Mouse (Mus musculus) small intestine, adult 2 months (tissue): ENCODE measurements around the gene Idnk. TPM values are rescaled to one million over a fixed set of nuclear protein-coding genes. Genes with fewer than 3 reads are reported as not detected.
A peak's percentile ranks its signal among the peaks of the same experiment; 100 is the strongest.

Experiments
- H3K27ac ChIP-seq: fragments of 200-500 bp; 2 replicates; pipeline ENCODE4 v1.5.1; 2012; ENCODE audit warnings: low read depth, low read length, control low read depth, inconsistent platforms; ENCODE audit not compliant: insufficient read depth
- H3K27me3 ChIP-seq: fragments of 200-500 bp; 2 replicates; pipeline ENCODE4 v1.6.1; 2012; ENCODE audit warnings: mild to moderate bottlenecking, moderate library complexity, low read length, inconsistent platforms; ENCODE audit not compliant: control insufficient read depth, insufficient read depth
- H3K36me3 ChIP-seq: fragments of 200-500 bp; 2 replicates; pipeline ENCODE4 v1.6.1; 2012; ENCODE audit warnings: mild to moderate bottlenecking, low read length, control low read depth, inconsistent platforms; ENCODE audit not compliant: control insufficient read depth, insufficient read depth
- H3K4me1 ChIP-seq: fragments of 200-500 bp; 2 replicates; pipeline ENCODE4 v1.6.1; 2012; ENCODE audit warnings: low read length, inconsistent platforms, mixed read lengths; ENCODE audit not compliant: control insufficient read depth, insufficient read depth, insufficient read length
- H3K4me3 ChIP-seq: fragments of 200-500 bp; 2 replicates; pipeline ENCODE4 v1.5.1; 2012; ENCODE audit warnings: low read depth, mild to moderate bottlenecking, control low read depth, inconsistent platforms, low read length, moderate library complexity
- CTCF ChIP-seq: fragments of 200-500 bp; IDR thresholded peaks from 2 replicates; pipeline ENCODE4 v1.5.1; 2012; ENCODE audit warnings: low read depth, mild to moderate bottlenecking, control low read depth, inconsistent platforms, low read length, moderate library complexity, mixed read lengths; ENCODE audit not compliant: insufficient replicate concordance, insufficient read length; ENCODE audit errors: extremely low read depth
- POLR2A ChIP-seq: fragments of 200-500 bp; IDR thresholded peaks from 2 replicates; pipeline ENCODE4 v1.6.1; 2012; ENCODE audit warnings: low read depth, mild to moderate bottlenecking, control low read depth, inconsistent platforms, low read length, moderate library complexity
- WGBS: fragments of 180-500 bp; shearing (Covaris S2); methylation state at CpG from one replicate; pipeline ENCODE4 v1.1.7; 2018; 5-methylcytosine and 5-hydroxymethylcytosine counted together
- polyA plus RNA-seq: library from polyadenylated mRNA; depleted of rRNA; stranded (reverse); fragments of >200 nt; gene quantifications from 2 replicates; pipeline ENCODE4 v1.2.3, GENCODE M21; 2012; rRNA removed

Gene Idnk
- polyA plus RNA-seq, 1 experiment: 18.1 TPM

DNA sequence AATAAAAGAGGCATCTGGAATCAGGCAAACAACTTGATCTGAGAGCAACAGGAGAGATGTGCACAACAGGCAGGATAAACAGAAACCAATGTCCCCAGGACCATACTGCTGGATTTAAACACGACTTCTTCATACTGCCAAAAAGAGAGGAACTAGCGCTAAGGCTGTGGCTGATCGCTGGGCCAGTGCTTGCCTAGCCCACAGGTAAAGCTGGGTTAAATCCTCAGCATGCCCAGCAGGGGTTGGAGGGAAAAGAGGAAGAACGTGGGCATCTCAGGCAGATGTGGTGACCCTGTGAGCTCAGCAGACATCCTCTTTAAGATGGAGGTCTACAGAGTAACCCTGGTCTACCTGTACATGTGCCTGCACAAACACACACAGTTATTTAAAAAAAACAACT lies 47.5 kb downstream of the Idnk start:
- 16% methylated on average over 4 of the region's 4 CpGs for WGBS
- no peak overlapping the region for H3K4me3 ChIP-seq
- H3K4me1 ChIP-seq: peaks cover 7% of the 10 kb centered on the region; the same call in 1 of the 2 replicates
- TF ChIP-seq POLR2A (no peak), CTCF (no peak)
- H3K36me3 ChIP-seq: no peaks in the 10 kb centered on the region
- no peak overlapping the region for H3K27ac ChIP-seq
- no peaks in the 10 kb centered on the region for H3K27me3 ChIP-seq

DNA sequence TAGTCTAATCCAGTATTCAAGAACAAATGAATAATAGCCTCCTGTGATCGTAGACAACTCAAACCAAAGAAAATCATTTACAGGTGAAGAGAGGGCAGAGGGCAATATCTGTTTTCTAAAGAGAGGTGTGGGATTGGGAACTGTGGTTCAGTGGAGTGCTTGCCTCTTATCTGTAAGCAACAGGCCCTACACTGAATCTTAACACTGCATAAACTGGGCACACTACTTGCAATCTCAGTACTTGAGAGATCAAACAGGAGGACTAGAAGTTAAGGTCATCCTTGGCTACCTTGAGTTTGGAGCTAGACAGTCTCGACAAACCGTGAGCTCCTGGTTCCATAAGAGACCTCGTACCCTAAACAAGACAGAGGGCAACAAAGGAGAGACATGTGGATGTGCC lies 48.6 kb downstream of the Idnk start:
- Histone ChIP-seq H3K36me3 (no peaks in the 10 kb centered on the region), H3K4me1 (peaks cover 7% of the 10 kb centered on the region; the same call in 1 of the 2 replicates), H3K27ac (no peak overlapping the region), H3K27me3 (no peaks in the 10 kb centered on the region), H3K4me3 (no peak overlapping the region)
- no peak for TF ChIP-seq POLR2A
- no peak for TF ChIP-seq CTCF
- 55% methylated on average over 4 of the region's 4 CpGs for WGBS

DNA sequence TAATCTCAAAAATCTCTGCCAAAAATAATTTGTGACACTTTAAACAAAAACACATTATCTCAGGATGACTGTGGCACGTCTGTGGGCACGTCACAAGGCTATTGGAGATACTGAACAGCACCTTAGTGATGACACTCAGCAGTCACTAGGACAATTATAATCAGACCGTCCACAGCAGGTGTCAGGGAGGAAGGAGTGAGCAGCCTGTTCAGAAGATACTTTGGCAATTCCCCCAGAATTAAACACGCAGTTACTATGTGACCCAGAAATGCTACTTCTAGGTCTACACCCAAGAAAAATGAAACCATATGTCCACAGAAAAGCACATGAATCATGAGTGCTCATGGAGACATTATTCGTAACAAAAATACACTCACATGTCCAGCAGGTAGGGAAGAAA lies 53.0 kb downstream of the Idnk start:
- 32% methylated on average over 5 of the region's 5 CpGs for whole genome bisulfite sequencing
- Histone ChIP-seq H3K27ac (no peak overlapping the region), H3K27me3 (no peaks in the 10 kb centered on the region), H3K36me3 (no peaks in the 10 kb centered on the region), H3K4me3 (no peak overlapping the region), H3K4me1 (peaks cover 7% of the 10 kb centered on the region; the same call in 1 of the 2 replicates)
- TF ChIP-seq POLR2A (no peak), CTCF (no peak)

DNA sequence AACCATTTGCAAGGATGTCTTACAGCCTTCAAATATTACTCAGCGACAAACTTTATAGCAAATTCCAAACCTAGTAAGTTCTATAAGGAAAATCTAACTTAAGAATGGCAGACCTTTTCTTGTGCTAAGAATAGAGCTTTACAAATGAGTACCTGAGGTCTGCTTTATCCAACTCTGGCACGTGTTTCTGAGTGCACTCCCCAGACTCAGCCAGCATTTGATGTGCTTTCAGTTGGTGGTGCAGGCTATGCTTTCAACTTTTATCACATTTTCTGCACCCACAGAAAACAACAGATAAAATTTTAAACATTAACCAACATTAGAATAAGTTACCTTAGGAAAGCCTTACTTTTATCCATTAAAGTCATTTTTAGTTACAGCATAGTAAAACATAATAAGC lies 55.1 kb downstream of the Idnk start:
- peaks cover 11% of the 10 kb centered on the region; the same call in 1 of the 2 replicates for H3K4me1 ChIP-seq
- H3K36me3 ChIP-seq: no peaks in the 10 kb centered on the region
- no peaks in the 10 kb centered on the region for H3K27me3 ChIP-seq
- WGBS: 42% methylated on average over 2 of the region's 2 CpGs
- H3K4me3 ChIP-seq: no peak overlapping the region
- no peak overlapping the region for H3K27ac ChIP-seq
- TF ChIP-seq POLR2A (no peak), CTCF (no peak)

DNA sequence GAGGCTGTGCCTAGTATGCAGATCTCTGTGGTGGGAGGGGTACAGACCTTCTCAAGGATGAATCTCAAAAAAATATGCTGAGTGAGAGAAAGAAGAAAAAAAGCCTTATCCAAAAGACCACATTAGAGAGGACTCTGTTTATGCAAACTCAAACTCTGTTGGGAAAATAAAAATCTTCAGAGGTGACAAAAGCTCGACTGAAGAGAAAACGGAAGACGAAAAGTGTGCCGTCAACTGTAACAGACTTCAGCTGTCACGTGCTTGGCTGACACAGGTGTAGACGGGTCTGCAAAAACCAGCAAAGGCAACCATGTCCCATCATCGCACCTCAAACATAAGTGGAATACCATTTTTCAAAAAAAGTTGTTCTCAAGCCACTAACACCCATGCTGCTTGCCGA lies 56.4 kb downstream of the Idnk start:
- Histone ChIP-seq H3K4me3 (peak overlapping the region; percentile 36), H3K27me3 (no peaks in the 10 kb centered on the region), H3K27ac (peak overlapping the region; percentile 20), H3K4me1 (peaks cover 11% of the 10 kb centered on the region; the same call in 1 of the 2 replicates), H3K36me3 (no peaks in the 10 kb centered on the region)
- no peak for TF ChIP-seq POLR2A
- no peak for TF ChIP-seq CTCF
- WGBS: 14% methylated on average over 8 of the region's 8 CpGs

Other genes starting within 250 kb of the Idnk start
- gene Spock1, start 249.3 kb upstream of the Idnk start, polyA plus RNA-seq: 0.03 and 0.23 TPM in 2 replicates
- 0.33 and 0.43 TPM in 2 replicates for gene Klhl3, start 44.1 kb upstream of the Idnk start, polyA plus RNA-seq
- gene Hnrnpa0, start 29.1 kb upstream of the Idnk start, polyA plus RNA-seq: 44.5 and 94.1 TPM in 2 replicates
- 62.3 and 118 TPM in 2 replicates for gene Ubqln1, start 58.0 kb downstream of the Idnk start, polyA plus RNA-seq
- 0.38 and 1.0 TPM in 2 replicates for gene Gkap1, start 118.0 kb downstream of the Idnk start, polyA plus RNA-seq
- gene Kif27, start 201.5 kb downstream of the Idnk start, polyA plus RNA-seq: 0.03 and 0.32 TPM in 2 replicates
- gene 2210016F16Rik, start 227.6 kb downstream of the Idnk start, polyA plus RNA-seq: 44.2 and 171 TPM in 2 replicates
- 2.8 and 5.5 TPM in 2 replicates for gene Rmi1, start 244.6 kb downstream of the Idnk start, polyA plus RNA-seq
- gene Hnrnpk, start 245.7 kb downstream of the Idnk start, polyA plus RNA-seq: 36.9 and 97.8 TPM in 2 replicates